Mouse (Mus musculus) left cerebral cortex, postnatal 36 days (tissue): ENCODE measurements around the gene Naa10. TPM values are rescaled to one million over a fixed set of nuclear protein-coding genes. Genes with fewer than 3 reads are reported as not detected.

Experiments used
- DNase-seq, 2 experiments: peaks; one replicate each; pipeline ENCODE4 v3.0.0; 2021 to 2022; ENCODE audit warnings: low spot score in 2 of 2, mixed read lengths in 1 of 2
- intact Hi-C: fragments of 180-260 bp; cut with DNase I; formaldehyde crosslinking; loops from one replicate; pipeline ENCODE4 v1.15.1; 2025
- total RNA-seq, 2 experiments: library from RNA; stranded (reverse); gene quantifications; 2 replicates each; pipeline ENCODE4 v1.2.3; 2021

Gene Naa10
- total RNA-seq, 2 experiments from 2014 or later = 52.5 to 54.7 TPM

DNA sequence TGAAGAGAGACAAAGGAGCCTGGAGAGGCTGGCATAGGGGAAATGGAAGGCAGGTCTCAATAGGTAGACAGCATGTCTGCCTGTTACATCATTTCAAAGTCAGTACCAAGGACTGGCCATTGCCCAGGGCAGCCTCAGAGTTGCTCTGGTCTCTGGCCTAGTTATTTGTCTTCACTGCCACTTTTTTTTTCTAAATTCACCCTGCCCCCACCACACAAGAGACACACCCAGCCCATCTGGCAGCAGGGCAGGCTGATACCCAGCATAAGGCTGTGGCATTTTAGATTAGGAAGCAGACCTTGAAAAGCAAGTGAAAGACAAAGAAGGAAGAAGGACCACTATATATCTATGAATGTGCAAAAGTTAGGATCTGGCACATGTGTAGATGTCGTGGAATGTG is 53.9 kb downstream of the Naa10 start:
- no peak for DNase-seq
- intact Hi-C loops = no loop called here

DNA sequence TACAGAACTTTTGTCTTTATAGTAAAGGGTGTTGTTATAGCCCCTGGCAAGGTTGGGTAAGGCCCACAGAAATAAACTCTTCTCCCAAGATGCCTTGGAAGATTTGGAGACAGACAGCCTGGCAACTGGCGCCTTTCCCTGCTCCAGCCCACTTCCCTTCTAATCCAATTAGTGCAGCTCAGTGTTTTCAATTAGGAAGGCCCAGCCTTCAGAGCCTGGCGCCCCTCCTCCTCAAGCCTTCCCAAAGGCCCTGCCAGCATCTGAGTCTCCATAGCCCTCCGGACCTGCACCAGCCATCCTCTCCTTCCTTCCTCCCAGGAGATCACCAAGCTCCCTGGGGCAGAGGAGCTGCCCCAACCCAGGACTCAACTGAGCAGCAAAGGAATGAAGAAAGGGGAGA is 54.5 kb downstream of the Naa10 start:
- intact Hi-C loops = no loop called here

More for the DNA sequence above, 54.5 kb downstream of the Naa10 start:
- DNase-seq = no peak

Other genes with a start within 250 kb of the Naa10 start
- 100 to 1,000 TPM in 1 of 2 experiments, 10 to 100 TPM in 1; 98.6 to 104 TPM for gene Slc6a8, start 248.8 kb downstream of the Naa10 start, total RNA-seq
- 10 to 100 TPM; 77.9 to 83.8 TPM for gene Bcap31, start 205.8 kb downstream of the Naa10 start, total RNA-seq
- 10 to 100 TPM; 11.8 to 13.6 TPM for gene Abcd1, start 205.3 kb downstream of the Naa10 start, total RNA-seq
- 10 to 100 TPM in 1 of 2 experiments, 1 to 10 TPM in 1; 9.8 to 10.2 TPM for gene Plxnb3, start 164.9 kb downstream of the Naa10 start, total RNA-seq
- gene Srpk3, start 147.5 kb downstream of the Naa10 start, total RNA-seq = 10 to 100 TPM in 1 of 2 experiments, 1 to 10 TPM in 1; 8.2 to 10.4 TPM
- 100 to 1,000 TPM; 179 to 205 TPM for gene Idh3g, start 135.0 kb downstream of the Naa10 start, total RNA-seq
- 10 to 100 TPM; 81.2 to 95.9 TPM for gene Ssr4, start 134.9 kb downstream of the Naa10 start, total RNA-seq
- gene Pdzd4, start 97.0 kb downstream of the Naa10 start, total RNA-seq = 100 to 1,000 TPM; 116 to 121 TPM
- gene Avpr2, start 29.8 kb downstream of the Naa10 start, total RNA-seq = not detected
- gene L1cam, start 25.8 kb downstream of the Naa10 start, total RNA-seq = 100 to 1,000 TPM; 131 to 179 TPM
- 1 to 10 TPM; 3.0 to 6.6 TPM for gene Arhgap4, start 74 bp downstream of the Naa10 start, total RNA-seq
- 1 to 10 TPM; 5.5 to 7.3 TPM for gene Renbp, start 8.9 kb upstream of the Naa10 start, total RNA-seq
- gene Hcfc1, start 44.4 kb upstream of the Naa10 start, total RNA-seq = 10 to 100 TPM; 69.4 to 75.1 TPM
- gene Irak1, start 102.0 kb upstream of the Naa10 start, total RNA-seq = 10 to 100 TPM; 44.0 to 53.8 TPM
- gene Opn1mw, start 205.5 kb upstream of the Naa10 start, total RNA-seq = under 1 TPM in 1 of 2 experiments, not detected in 1; 0.66 TPM
- 10 to 100 TPM; 82.0 to 91.2 TPM for gene Mecp2, start 213.4 kb upstream of the Naa10 start, total RNA-seq
- gene Tex28, start 245.9 kb upstream of the Naa10 start, total RNA-seq = not detected